Mouse (Mus musculus): ENCODE results near the gene Tnnt2.

- no peak for TF ChIP-seq CTCF (IDR thresholded peaks at IDR 0.05; ENCODE audit: extremely low read depth, insufficient read depth, low read length)
- no peak for TF ChIP-seq POLR2A (IDR thresholded peaks at IDR 0.05; ENCODE audit: extremely low read depth, insufficient read depth, low read length)
These were observed 37.7 kb upstream of the Tnnt2 start for GRCm38 (mm10) chr1:135798492-135798891.
